Mouse (Mus musculus): ENCODE data around the gene Prpmp5.
"Not testable (repeated sequence)": the region's sequence is repeated elsewhere in the genome, so short reads cannot be mapped to it uniquely, and the experiment has no call there.

Gene Prpmp5

GRCm38 (mm10) chr6:132314657-132315056, at the start of gene Prpmp5:
Gene Prpmp5, minus strand, starts transcription at chr6:132314757.
- DNase-seq (ENCODE audit: low read depth), result not testable (repeated sequence)

GRCm38 (mm10) chr6:132364034-132364433, 49.5 kb upstream of the Prpmp5 start, which contains the start of gene Gm8882:
Gene Gm8882, minus strand, starts transcription at chr6:132364134.
- not testable (repeated sequence) for DNase-seq (ENCODE audit: low read depth)
